Mouse (Mus musculus) neural tube, embryonic 15.5 days (tissue): ENCODE measurements around the gene Pdgfra. TPM values are rescaled to one million over a fixed set of nuclear protein-coding genes. Genes with fewer than 3 reads are reported as not detected.

ENCODE experiments used
- ATAC-seq: fragments of 200-750 bp; cut with Nextera tagmentation; 2 replicates; pipeline ENCODE4 v1.8.0; 2017; ENCODE audit warnings: mild to moderate bottlenecking, moderate TSS enrichment, moderate library complexity; ENCODE audit not compliant: low FRiP score
- H3K27ac ChIP-seq: fragments of 300-500 bp; sonication (generic); replicated peaks from 2 replicates; pipeline ENCODE4 v1.5.1; 2015; ENCODE audit warnings: mild to moderate bottlenecking, inconsistent platforms
- H3K27me3 ChIP-seq: fragments of 300-500 bp; sonication (generic); replicated peaks from 2 replicates; pipeline ENCODE4 v1.6.1; 2015; ENCODE audit warnings: inconsistent platforms
- H3K36me3 ChIP-seq: fragments of 300-500 bp; sonication (generic); 2 replicates; pipeline ENCODE4 v1.6.1; 2015; ENCODE audit warnings: inconsistent platforms
- H3K4me1 ChIP-seq: fragments of 300-500 bp; sonication (generic); 2 replicates; pipeline ENCODE4 v1.6.1; 2015; ENCODE audit warnings: inconsistent platforms
- H3K4me2 ChIP-seq: fragments of 300-500 bp; sonication (generic); 2 replicates; pipeline ENCODE4 v1.6.1; 2015; ENCODE audit warnings: inconsistent platforms, mild to moderate bottlenecking, moderate library complexity
- H3K4me3 ChIP-seq: fragments of 300-500 bp; sonication (generic); replicated peaks from 2 replicates; pipeline ENCODE4 v1.5.1; 2015; ENCODE audit warnings: mild to moderate bottlenecking, inconsistent platforms
- H3K9ac ChIP-seq: fragments of 300-500 bp; sonication (generic); replicated peaks from 2 replicates; pipeline ENCODE4 v1.6.1; 2015; ENCODE audit warnings: mild to moderate bottlenecking, inconsistent platforms
- H3K9me3 ChIP-seq: fragments of 300-500 bp; sonication (generic); replicated peaks from 2 replicates; pipeline ENCODE4 v1.6.1; 2016; ENCODE audit warnings: inconsistent platforms
- WGBS: fragments of 180-500 bp; shearing (Covaris S2); methylation state at CpG from one replicate; pipeline ENCODE4 v1.1.7; 2015; ENCODE audit warnings: mixed read lengths; 5-methylcytosine and 5-hydroxymethylcytosine counted together
- polyA plus RNA-seq: library from polyadenylated mRNA; unstranded; fragments of >200 nt; fragmentation: Nextera tagmentation; extraction: Ambion mirVana; gene quantifications from 2 replicates; pipeline ENCODE4 v1.2.1, GENCODE M21; 2015

Gene Pdgfra
- polyA plus RNA-seq, 1 experiment from 2014 or later = 16.0 TPM

DNA sequence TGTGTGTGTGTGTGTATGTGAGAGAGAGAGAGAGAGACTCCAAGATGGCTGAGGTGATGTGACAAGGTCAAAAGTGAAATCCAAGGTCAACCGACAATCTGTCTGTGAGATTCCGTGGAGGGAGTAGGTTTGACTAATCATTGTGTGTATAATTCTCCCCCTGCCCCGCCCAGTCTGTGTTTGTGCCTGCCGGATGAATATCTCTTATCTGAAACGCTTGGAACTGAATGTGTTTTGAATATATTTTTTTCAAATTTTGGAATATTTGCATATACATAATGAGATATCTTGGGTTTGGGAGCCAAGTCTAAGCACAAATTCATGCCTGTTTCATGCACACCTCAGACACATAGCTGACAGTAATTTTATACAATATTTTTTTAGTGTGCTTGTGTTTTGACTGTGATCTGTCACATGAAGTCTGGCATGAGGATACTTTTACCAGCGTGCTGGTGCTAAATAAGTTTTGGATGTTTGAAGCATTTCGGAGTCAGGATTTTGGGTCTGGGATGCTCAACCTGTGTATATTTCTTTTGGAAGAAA lies 32.7 kb downstream of the Pdgfra start:
- WGBS = 89% methylated on average over 7 of the region's 7 CpGs
- H3K27me3 ChIP-seq = no peaks in the 10 kb centered on the region

DNA sequence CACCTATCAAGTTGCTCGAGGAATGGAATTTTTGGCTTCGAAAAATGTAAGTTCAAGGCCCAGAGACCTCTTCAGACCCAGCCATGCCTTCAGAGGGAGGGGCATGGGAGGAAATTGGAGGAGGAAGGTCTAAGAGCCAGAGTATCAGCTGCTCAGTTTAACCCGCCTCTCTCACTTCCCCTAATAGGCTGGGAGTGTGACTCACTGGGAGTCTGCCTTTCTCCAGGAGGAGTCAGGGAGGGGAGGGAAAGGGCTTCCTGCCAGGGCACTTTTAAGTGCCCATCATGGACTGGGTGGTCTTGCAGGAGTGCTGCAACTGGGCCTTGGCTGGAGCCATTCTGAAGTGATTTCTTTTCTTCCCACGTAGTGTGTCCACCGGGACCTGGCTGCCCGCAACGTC lies 33.5 kb downstream of the Pdgfra start:
- Histone ChIP-seq H3K27me3 (no peaks in the 10 kb centered on the region), H3K27ac (no peak overlapping the region), H3K9me3 (no peaks in the 10 kb centered on the region), H3K4me3 (no peak overlapping the region), H3K9ac (no peak overlapping the region), H3K4me2 (no peak overlapping the region), H3K4me1 (no peaks in the 10 kb centered on the region), H3K36me3 (no peaks in the 10 kb centered on the region)
- WGBS = 86% methylated on average over 7 of the region's 7 CpGs
- no peak for ATAC-seq

More for the DNA sequence above, 32.7 kb downstream of the Pdgfra start:
- H3K4me2 ChIP-seq = no peak overlapping the region
- H3K4me3 ChIP-seq = no peak overlapping the region
- no peaks in the 10 kb centered on the region for H3K36me3 ChIP-seq
- ATAC-seq = no peak
- H3K9ac ChIP-seq = no peak overlapping the region
- H3K9me3 ChIP-seq = no peaks in the 10 kb centered on the region
- H3K4me1 ChIP-seq = no peaks in the 10 kb centered on the region
- H3K27ac ChIP-seq = no peak overlapping the region

DNA sequence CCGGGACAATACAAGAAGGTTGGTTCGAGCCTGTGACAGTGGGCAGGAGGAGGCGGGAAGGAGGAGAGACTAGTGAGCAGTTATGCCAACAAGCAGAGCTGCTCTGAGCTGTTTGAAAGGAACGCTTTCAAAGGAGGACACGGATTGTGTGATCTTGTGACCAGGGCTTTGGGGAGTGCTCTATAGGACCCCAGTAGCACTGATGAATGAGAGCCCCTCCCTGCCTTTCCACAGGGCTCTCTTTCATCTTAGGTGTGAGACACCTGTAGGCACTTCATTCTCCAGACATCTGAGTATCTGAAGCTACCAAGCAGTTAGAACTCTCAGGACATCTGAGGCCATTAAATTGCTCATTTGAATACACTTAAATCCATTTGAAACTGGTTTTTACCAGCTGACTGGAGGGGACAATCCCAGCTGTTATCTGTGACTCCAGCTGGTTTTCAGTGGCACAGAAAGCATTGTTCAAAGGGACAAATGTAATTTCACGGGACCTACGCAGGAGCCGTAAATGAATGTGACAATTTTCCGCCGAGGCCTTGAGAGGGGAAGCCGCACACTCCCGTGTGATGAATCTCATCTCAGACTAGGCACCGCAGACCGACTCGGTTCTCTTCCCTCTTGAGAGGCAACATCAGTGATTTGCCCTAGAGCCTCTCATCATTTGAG lies 37.4 kb downstream of the Pdgfra start:
- Histone ChIP-seq H3K4me1 (no peaks in the 10 kb centered on the region), H3K36me3 (no peaks in the 10 kb centered on the region), H3K4me3 (no peak overlapping the region), H3K9me3 (no peaks in the 10 kb centered on the region), H3K27ac (no peak overlapping the region), H3K27me3 (no peaks in the 10 kb centered on the region), H3K4me2 (no peak overlapping the region), H3K9ac (no peak overlapping the region)
- WGBS = 43% methylated on average over 15 of the region's 15 CpGs
- no peak; the same call in 1 of the 2 replicates for ATAC-seq

DNA sequence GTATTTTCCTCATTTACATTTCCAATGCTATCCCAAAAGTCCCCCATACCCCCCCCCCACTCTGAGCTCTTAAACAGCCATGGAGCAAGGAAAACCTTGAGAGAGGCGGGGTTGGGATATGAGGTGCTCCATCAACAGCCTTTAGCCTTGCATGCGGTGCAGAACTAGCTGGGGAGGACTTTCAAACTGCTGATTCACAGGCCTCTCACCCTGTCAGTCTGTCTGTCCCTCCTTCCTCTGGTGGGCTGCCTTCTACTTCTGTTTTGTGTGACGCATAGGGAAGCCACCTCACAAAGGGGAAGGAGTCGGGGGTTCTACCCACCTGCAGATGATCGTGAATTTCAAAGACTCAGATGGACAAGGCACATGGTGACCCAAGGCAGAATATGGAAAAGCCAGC lies 41.0 kb downstream of the Pdgfra start:
- no peaks in the 10 kb centered on the region for H3K27me3 ChIP-seq
- no peak overlapping the region for H3K4me3 ChIP-seq
- H3K27ac ChIP-seq = no peak overlapping the region
- H3K36me3 ChIP-seq = no peaks in the 10 kb centered on the region
- no peak overlapping the region for H3K9ac ChIP-seq
- WGBS = 91% methylated on average over 5 of the region's 5 CpGs
- H3K9me3 ChIP-seq = no peaks in the 10 kb centered on the region
- H3K4me2 ChIP-seq = no peak overlapping the region
- no peak for ATAC-seq
- no peaks in the 10 kb centered on the region for H3K4me1 ChIP-seq

DNA sequence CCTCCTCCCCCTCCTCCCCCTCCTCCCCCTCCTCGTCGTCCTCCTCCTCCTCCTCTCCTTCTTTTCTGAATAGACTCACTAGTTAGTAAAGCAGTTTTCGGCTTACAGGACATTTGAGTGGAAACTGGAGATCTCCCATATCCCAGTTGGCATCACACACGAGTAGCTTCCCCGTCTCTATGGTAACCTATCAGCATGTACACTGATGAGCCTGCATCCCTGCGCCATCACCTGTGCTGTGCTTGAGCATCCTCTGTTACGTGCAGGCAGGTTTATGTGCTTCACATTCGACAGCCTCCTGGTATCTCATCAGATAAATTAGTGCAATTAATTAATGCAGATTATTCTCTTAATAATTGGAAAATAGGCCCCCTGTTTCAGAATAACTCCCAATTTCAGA lies 46.3 kb downstream of the Pdgfra start:
- Histone ChIP-seq H3K4me1 (peaks cover 10% of the 10 kb centered on the region), H3K4me2 (no peak overlapping the region), H3K4me3 (no peak overlapping the region), H3K36me3 (no peaks in the 10 kb centered on the region), H3K27ac (no peak overlapping the region), H3K27me3 (no peaks in the 10 kb centered on the region), H3K9me3 (no peaks in the 10 kb centered on the region), H3K9ac (no peak overlapping the region)
- WGBS = 48% methylated on average over 8 of the region's 8 CpGs
- ATAC-seq = peak; percentile 77

DNA sequence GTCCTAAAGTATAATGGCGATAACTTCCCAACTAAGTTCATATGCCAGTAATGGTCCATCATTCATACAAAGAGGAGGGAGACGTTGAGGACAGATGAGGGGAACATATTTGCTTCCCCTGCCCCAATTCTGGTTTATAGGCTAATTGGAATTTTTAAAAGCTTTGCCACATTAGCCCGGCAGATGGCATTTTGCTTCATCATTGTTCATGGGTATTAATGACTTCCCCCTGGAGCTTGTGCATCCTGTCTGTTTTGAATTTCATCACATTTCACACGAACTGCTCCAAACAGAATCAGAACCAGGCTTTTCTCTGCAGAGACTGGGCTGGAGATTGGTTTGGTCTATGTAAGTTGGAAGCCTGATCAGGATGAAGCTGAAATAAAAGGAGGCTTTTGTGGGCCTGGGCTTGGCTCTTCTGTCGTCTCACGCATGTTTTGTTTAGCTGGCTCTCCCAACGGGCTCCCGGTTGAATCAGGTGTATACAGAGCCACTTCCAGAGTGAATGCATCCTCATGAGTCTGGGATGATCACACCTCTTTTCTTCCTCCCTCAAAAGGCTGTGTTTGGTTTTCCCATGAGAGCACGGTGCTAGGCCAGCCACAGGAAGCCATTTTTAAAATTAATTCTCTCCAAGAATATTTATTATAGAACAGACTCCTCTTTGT lies 47.7 kb downstream of the Pdgfra start:
- WGBS = 43% methylated on average over 9 of the region's 9 CpGs
- no peaks in the 10 kb centered on the region for H3K36me3 ChIP-seq
- peaks cover 10% of the 10 kb centered on the region for H3K4me1 ChIP-seq
- no peak overlapping the region for H3K4me2 ChIP-seq
- no peaks in the 10 kb centered on the region for H3K9me3 ChIP-seq
- H3K4me3 ChIP-seq = no peak overlapping the region
- no peaks in the 10 kb centered on the region for H3K27me3 ChIP-seq
- H3K9ac ChIP-seq = no peak overlapping the region
- 0 out of 2 replicates have a peak overlapping the region, but pooled peaks have one; percentile 19 for H3K27ac ChIP-seq
- no peak; the same call in 1 of the 2 replicates for ATAC-seq

DNA sequence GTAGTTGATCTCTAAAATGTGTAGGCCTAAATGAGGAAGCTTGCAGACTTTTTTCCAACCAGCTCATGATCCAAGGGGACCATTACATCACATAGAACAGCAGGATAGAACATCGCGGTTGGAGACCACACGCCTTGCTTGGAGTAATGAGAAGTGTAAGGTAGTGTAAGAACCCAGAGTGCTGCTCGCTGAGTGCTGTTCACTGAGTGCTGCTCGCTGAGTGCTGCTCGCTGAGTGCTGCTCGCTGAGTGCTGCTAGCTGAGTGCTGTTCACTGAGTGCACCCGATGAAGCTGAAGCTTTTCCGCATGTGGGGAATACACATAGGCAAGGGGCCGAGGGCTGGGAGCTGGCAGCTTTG lies 48.3 kb downstream of the Pdgfra start:
- Histone ChIP-seq H3K36me3 (no peaks in the 10 kb centered on the region), H3K9me3 (no peaks in the 10 kb centered on the region), H3K4me1 (peaks cover 10% of the 10 kb centered on the region), H3K9ac (no peak overlapping the region), H3K27ac (0 out of 2 replicates have a peak overlapping the region, but pooled peaks have one; percentile 19), H3K4me2 (no peak overlapping the region), H3K27me3 (no peaks in the 10 kb centered on the region), H3K4me3 (no peak overlapping the region)
- 88% methylated on average over 10 of the region's 10 CpGs for WGBS
- ATAC-seq = 0 out of 2 replicates have a peak, but pooled peaks have one; percentile 46

DNA sequence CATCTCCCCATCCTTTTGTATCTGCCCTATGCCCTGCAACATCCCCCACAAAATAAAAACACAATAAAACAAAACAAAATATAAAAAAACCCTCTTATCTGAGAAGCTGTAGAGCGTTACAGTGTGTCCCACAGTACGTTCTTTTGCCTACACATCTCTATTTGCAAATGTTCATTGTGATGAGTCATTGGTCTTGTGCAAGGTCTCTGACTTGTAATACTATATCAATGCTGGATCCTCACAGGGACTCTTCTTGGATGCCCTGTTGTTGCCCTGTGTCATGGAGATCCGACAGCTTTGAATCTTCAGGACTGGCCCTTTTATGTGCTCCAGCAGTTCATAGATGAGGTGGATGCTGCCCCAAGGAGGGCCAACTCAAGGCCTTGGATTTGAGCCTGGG lies 55.8 kb downstream of the Pdgfra start:
- no peaks in the 10 kb centered on the region for H3K27me3 ChIP-seq
- no peak overlapping the region for H3K27ac ChIP-seq
- H3K9ac ChIP-seq = no peak overlapping the region
- H3K4me1 ChIP-seq = no peaks in the 10 kb centered on the region
- H3K4me3 ChIP-seq = no peak overlapping the region
- 95% methylated on average over 3 of the region's 3 CpGs for WGBS
- H3K9me3 ChIP-seq = no peaks in the 10 kb centered on the region
- H3K36me3 ChIP-seq = no peaks in the 10 kb centered on the region
- no peak for ATAC-seq
- H3K4me2 ChIP-seq = no peak overlapping the region

DNA sequence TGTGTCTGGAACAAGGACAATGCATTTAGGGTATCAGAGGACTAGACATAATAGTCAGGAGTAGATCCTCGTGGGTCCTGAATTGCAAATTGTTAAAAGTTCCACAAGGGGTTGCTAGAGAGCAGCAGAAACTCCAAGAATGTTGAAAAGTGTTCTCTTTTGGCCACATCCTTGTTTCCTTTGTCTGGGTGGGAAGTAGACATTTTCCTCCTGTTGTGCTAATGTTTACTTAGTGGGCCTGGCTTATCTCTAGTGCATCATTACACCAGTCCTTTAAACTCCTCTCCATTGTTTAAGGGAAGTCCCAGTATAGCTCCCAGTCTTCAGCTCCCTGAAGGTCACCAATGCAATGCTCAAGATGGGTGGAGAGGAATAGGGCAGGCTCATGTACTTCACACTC lies 57.9 kb downstream of the Pdgfra start:
- no peak overlapping the region for H3K9ac ChIP-seq
- no peak for ATAC-seq

DNA sequence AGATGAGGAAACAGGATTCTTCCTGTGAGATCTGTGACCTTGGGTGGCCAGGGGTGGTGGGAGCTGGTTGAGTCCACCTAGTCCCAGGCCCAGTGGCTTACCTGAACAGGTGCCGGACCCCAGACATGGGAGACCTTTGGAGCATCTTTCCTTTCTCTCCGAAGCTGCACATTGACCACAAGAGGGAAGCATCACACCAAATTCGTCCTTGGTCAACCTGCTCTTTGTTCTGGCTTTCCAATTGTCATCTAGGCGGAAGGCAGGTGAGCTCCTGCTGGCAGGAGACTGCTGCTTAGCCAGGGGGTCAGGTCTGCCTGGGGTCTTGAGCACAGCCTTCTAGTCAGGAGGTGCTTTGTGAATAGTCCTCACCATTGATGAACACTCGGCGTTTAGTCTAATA lies 62.4 kb downstream of the Pdgfra start:
- H3K36me3 ChIP-seq = no peaks in the 10 kb centered on the region
- H3K9ac ChIP-seq = no peak overlapping the region
- H3K9me3 ChIP-seq = no peaks in the 10 kb centered on the region
- 60% methylated on average over 6 of the region's 6 CpGs for WGBS
- H3K4me3 ChIP-seq = no peak overlapping the region
- no peak overlapping the region for H3K27ac ChIP-seq
- no peaks in the 10 kb centered on the region for H3K27me3 ChIP-seq
- no peaks in the 10 kb centered on the region for H3K4me1 ChIP-seq
- peak; percentile 76; the same call in 1 of the 2 replicates for ATAC-seq
- no peak overlapping the region for H3K4me2 ChIP-seq

More for the DNA sequence above, 57.9 kb downstream of the Pdgfra start:
- Histone ChIP-seq H3K4me3 (no peak overlapping the region), H3K27ac (no peak overlapping the region), H3K4me1 (no peaks in the 10 kb centered on the region), H3K36me3 (no peaks in the 10 kb centered on the region), H3K4me2 (no peak overlapping the region), H3K27me3 (no peaks in the 10 kb centered on the region), H3K9me3 (no peaks in the 10 kb centered on the region)
- WGBS = 18% methylated on average over 1 of the region's 1 CpGs

DNA sequence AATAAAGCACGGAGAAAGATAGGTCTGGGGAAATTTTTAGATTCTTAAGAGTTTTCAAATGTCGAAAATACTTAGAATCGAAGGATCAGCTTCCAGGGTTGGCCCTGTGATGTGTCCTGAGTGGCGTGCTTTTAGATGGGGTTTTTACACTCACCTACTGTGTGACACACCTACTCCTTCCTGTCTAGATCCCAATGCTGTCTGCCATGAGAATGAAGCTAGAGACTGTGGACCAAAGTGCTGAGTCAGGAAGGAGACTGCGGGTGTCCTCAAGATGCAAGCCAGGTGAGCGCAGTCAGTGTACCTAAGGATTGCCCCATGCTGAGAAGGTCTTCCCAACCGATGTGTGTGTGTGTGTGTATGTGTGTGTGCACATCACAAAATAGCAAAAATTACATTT lies 62.8 kb downstream of the Pdgfra start:
- Histone ChIP-seq H3K27me3 (no peaks in the 10 kb centered on the region), H3K9me3 (no peaks in the 10 kb centered on the region), H3K9ac (no peak overlapping the region), H3K36me3 (no peaks in the 10 kb centered on the region), H3K4me2 (no peak overlapping the region), H3K4me3 (no peak overlapping the region), H3K4me1 (no peaks in the 10 kb centered on the region), H3K27ac (no peak overlapping the region)
- WGBS = 84% methylated on average over 7 of the region's 7 CpGs
- 0 out of 2 replicates have a peak, but pooled peaks have one; percentile 33 for ATAC-seq

DNA sequence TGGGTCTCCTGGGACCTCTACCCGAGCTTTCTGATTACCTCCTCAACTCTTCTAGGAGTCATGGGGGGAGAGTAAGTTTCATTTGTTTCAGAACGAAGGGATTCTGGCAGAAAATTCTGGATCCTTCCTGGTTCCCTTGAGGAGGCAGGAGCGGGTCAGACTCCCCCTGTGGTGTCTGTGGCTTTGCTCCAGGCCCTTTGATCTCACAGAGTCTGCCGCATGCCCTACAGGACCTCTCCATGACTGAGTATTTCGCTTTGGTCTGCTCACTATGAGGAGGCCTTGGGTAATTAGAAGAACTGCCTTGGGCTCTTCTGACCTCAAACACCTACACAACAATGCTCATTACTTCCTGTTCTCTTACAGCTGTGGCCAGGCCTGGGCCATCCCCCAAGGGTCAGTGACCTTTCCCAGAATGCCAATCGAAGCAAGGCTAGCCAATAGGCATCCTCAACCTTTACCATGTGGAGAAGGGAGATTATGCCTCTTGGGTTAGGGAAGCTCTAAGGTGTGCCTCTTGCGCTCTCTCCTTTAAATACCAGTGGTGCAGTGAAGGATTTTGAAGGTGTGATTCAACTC lies 63.7 kb downstream of the Pdgfra start:
- Histone ChIP-seq H3K4me2 (no peak overlapping the region), H3K9me3 (no peaks in the 10 kb centered on the region), H3K4me1 (no peaks in the 10 kb centered on the region), H3K27ac (no peak overlapping the region), H3K27me3 (no peaks in the 10 kb centered on the region), H3K36me3 (no peaks in the 10 kb centered on the region), H3K4me3 (no peak overlapping the region), H3K9ac (no peak overlapping the region)
- WGBS = 77% methylated on average over 7 of the region's 7 CpGs
- ATAC-seq = no peak; the same call in 1 of the 2 replicates
